ENCODE assay signal across 7 mouse cellular contexts in the genomic region with DNA sequence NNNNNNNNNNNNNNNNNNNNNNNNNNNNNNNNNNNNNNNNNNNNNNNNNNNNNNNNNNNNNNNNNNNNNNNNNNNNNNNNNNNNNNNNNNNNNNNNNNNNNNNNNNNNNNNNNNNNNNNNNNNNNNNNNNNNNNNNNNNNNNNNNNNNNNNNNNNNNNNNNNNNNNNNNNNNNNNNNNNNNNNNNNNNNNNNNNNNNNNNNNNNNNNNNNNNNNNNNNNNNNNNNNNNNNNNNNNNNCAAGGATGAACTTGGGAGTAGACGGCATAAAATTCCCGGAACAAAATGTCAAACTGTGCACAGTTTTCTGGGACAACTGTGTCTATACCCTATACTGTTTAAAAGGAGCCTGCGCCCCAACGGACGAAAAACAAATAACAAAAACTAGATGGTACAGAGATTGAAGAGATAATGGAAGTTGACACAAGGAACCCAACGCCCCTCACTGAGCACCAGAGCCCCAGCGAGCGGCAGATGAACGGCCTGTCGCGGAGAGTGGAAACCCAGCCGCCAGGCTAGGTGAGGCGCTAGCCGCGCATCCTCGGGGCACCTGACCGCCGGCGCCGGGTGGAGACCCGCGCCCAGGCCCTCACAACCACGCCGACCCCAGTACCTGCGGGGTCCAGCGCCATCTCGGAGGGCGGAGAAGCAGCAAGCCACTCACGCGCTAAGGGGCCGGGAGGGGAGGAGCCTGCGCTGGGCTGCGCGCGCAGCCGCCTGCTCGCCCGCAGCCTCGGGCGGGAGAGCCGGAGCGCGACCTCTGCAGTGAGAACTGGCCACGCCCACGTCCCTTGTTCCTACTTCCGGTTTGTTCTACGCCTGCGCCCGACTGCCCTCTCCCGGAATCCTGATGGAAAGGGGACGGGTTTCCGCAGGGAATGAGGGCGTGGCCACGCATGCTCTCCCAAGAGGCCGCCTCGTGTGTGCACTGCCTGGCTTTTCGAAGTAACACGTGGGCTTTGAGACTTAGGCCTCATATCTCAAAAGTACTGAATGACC. TPM values are rescaled to one million over a fixed set of nuclear protein-coding genes. Genes with fewer than 3 reads are reported as not detected.
DNase-seq lines count a peak whose midpoint lies in the region; ATAC-seq lines count a peak whose summit lies in the region.

A gene (minus strand): TSS at position 771 of the 996 bp plus-strand sequence.

- H3K27me3 ChIP-seq in embryonic facial prominence, embryonic 11.5 days (ENCODE audit: control insufficient read depth, insufficient read depth, low read length): no peaks in the 10 kb centered on the region
- no peaks in the 10 kb centered on the region for H3K27me3 ChIP-seq in limb, embryonic 10.5 days (ENCODE audit: low read depth, poor library complexity, severe bottlenecking)
- H3K27me3 ChIP-seq in midbrain, embryonic 13.5 days: no peaks in the 10 kb centered on the region

- peak within 1 kb of the TSS; percentile 55 for H3K4me2 ChIP-seq in embryonic facial prominence, embryonic 11.5 days (ENCODE audit: low read depth, low read length)
- peak within 1 kb of the TSS; percentile 62 for H3K4me2 ChIP-seq in midbrain, embryonic 13.5 days (replicated peaks)

- no peak within 1 kb of the TSS for H3K27ac ChIP-seq in embryonic facial prominence, embryonic 11.5 days (replicated peaks; ENCODE audit: low read depth, low read length)
- H3K27ac ChIP-seq in limb, embryonic 10.5 days: peak within 1 kb of the TSS; percentile 94
- H3K27ac ChIP-seq in midbrain, embryonic 13.5 days: peak within 1 kb of the TSS; percentile 83

- peak; percentile 98 for DNase-seq in adrenal gland, postnatal 14 days
- DNase-seq in embryonic facial prominence, embryonic 11.5 days (ENCODE audit: low spot score): peak; percentile 98
- peak; percentile 98 for DNase-seq in kidney, adult 11 months
- DNase-seq in limb, embryonic 10.5 days (ENCODE audit: low spot score): peak; percentile 98
- peak; percentile 80 for DNase-seq in spleen, adult 12 weeks (ENCODE audit: low spot score)

- WGBS in embryonic facial prominence, embryonic 11.5 days: 2% methylated on average over 57 of the region's 58 CpGs
- 2% methylated on average over 58 of the region's 58 CpGs for WGBS in limb, embryonic 10.5 days
- WGBS in midbrain, embryonic 13.5 days: 2% methylated on average over 58 of the region's 58 CpGs

- H3K4me3 ChIP-seq in embryonic facial prominence, embryonic 11.5 days (ENCODE audit: low read depth, low read length): peak within 1 kb of the TSS; percentile 73
- peak within 1 kb of the TSS; percentile 83 for H3K4me3 ChIP-seq in limb, embryonic 10.5 days
- H3K4me3 ChIP-seq in midbrain, embryonic 13.5 days (replicated peaks): peak within 1 kb of the TSS; percentile 81

- H3K36me3 ChIP-seq in embryonic facial prominence, embryonic 11.5 days (replicated peaks; ENCODE audit: control insufficient read depth, insufficient read depth, low read depth, low read length): no peaks in the 10 kb centered on the region
- H3K36me3 ChIP-seq in limb, embryonic 10.5 days: no peaks in the 10 kb centered on the region
- H3K36me3 ChIP-seq in midbrain, embryonic 13.5 days: no peaks in the 10 kb centered on the region

- ATAC-seq in embryonic facial prominence, embryonic 11.5 days (replicated peaks; ENCODE audit: insufficient number of reproducible peaks, low FRiP score, low TSS enrichment, low read depth): peak; percentile 95
- peak; percentile 87 for ATAC-seq in granulocyte monocyte progenitor cell, adult 5-6 weeks (replicated peaks; ENCODE audit: poor library complexity, severe bottlenecking)
- ATAC-seq in midbrain, embryonic 13.5 days: peak; percentile 97

- no peaks in the 10 kb centered on the region for H3K4me1 ChIP-seq in embryonic facial prominence, embryonic 11.5 days (ENCODE audit: control insufficient read depth, insufficient read depth, low read length)
- H3K4me1 ChIP-seq in limb, embryonic 10.5 days: peaks cover 9% of the 10 kb centered on the region
- H3K4me1 ChIP-seq in midbrain, embryonic 13.5 days (replicated peaks): peaks cover 18% of the 10 kb centered on the region

- H3K9ac ChIP-seq in embryonic facial prominence, embryonic 11.5 days (replicated peaks; ENCODE audit: low read length): peak within 1 kb of the TSS; percentile 85
- peak within 1 kb of the TSS; percentile 88 for H3K9ac ChIP-seq in midbrain, embryonic 13.5 days (replicated peaks)

- no peaks in the 10 kb centered on the region for H3K9me3 ChIP-seq in embryonic facial prominence, embryonic 11.5 days (replicated peaks; ENCODE audit: control insufficient read depth, low read length)
- no peaks in the 10 kb centered on the region for H3K9me3 ChIP-seq in limb, embryonic 10.5 days (replicated peaks)
- H3K9me3 ChIP-seq in midbrain, embryonic 13.5 days: no peaks in the 10 kb centered on the region

RNA-seq across cellular contexts. Expression of the gene that starts here (rescaled TPM):
- 45.6 and 47.3 TPM in 2 replicates for total RNA-seq in adrenal gland, postnatal 14 days (2021)
- polyA plus RNA-seq in embryonic facial prominence, embryonic 11.5 days (2014; fragmentation: Nextera tagmentation; extraction: Ambion mirVana): 39.3 and 46.7 TPM in 2 replicates
- 60.5 and 72.8 TPM in 2 replicates for total RNA-seq in granulocyte monocyte progenitor cell, adult 5-6 weeks (2014; fragmentation: Nextera tagmentation)
- 32.7 and 84.5 TPM in 2 replicates for total RNA-seq in granulocyte monocyte progenitor cell, adult 5-6 weeks (2017)
- polyA plus RNA-seq in limb, embryonic 10.5 days (2016; fragmentation: Nextera tagmentation; extraction: Ambion mirVana): 32.1 and 36.0 TPM in 2 replicates
- polyA plus RNA-seq in midbrain, embryonic 13.5 days (2015; fragmentation: Nextera tagmentation; extraction: Ambion mirVana): 45.9 and 48.5 TPM in 2 replicates
